Mouse (Mus musculus) midbrain, postnatal 0 days (tissue): ENCODE measurements around the gene Spock3. TPM values are rescaled to one million over a fixed set of nuclear protein-coding genes. Genes with fewer than 3 reads are reported as not detected.
A peak's percentile ranks its signal among the peaks of the same experiment; 100 is the strongest.

Source experiments
- ATAC-seq: fragments of 200-750 bp; cut with Nextera tagmentation; 2 replicates; pipeline ENCODE4 v1.8.0; 2017; ENCODE audit warnings: moderate number of reproducible peaks, mild to moderate bottlenecking, moderate TSS enrichment, moderate library complexity; ENCODE audit not compliant: low FRiP score
- DNase-seq: peaks from one replicate; pipeline ENCODE4 v3.0.0-alpha.2; 2015; ENCODE audit warnings: low spot score
- H3K27ac ChIP-seq: fragments of 300-500 bp; sonication (generic); 2 replicates; pipeline ENCODE4 v1.5.1; 2014; ENCODE audit warnings: low read depth, mild to moderate bottlenecking, low read length, mixed read lengths
- H3K27me3 ChIP-seq: fragments of 300-500 bp; sonication (generic); 2 replicates; pipeline ENCODE4 v1.6.1; 2014; ENCODE audit warnings: low read length, control low read depth, mixed read lengths; ENCODE audit not compliant: insufficient read depth
- H3K36me3 ChIP-seq: fragments of 300-500 bp; sonication (generic); 2 replicates; pipeline ENCODE4 v1.6.1; 2014; ENCODE audit warnings: low read length, control low read depth, mixed read lengths; ENCODE audit not compliant: insufficient read depth
- H3K4me1 ChIP-seq: fragments of 300-500 bp; sonication (generic); 2 replicates; pipeline ENCODE4 v1.6.1; 2014; ENCODE audit warnings: mild to moderate bottlenecking, control low read depth, antibody characterized with exemption, low read length, mixed read lengths; ENCODE audit not compliant: insufficient read depth
- H3K4me2 ChIP-seq: fragments of 300-500 bp; sonication (generic); 2 replicates; pipeline ENCODE4 v1.6.1; 2014; ENCODE audit warnings: low read depth, mild to moderate bottlenecking, low read length, mixed read lengths; ENCODE audit not compliant: poor library complexity, severe bottlenecking
- H3K4me3 ChIP-seq: fragments of 300-500 bp; sonication (generic); 2 replicates; pipeline ENCODE4 v1.5.1; 2014; ENCODE audit warnings: low read depth, mild to moderate bottlenecking, low read length, moderate library complexity
- H3K9ac ChIP-seq: fragments of 300-500 bp; sonication (generic); replicated peaks from 2 replicates; pipeline ENCODE4 v1.6.1; 2014; ENCODE audit warnings: mild to moderate bottlenecking, low read length, moderate library complexity, mixed read lengths; ENCODE audit not compliant: poor library complexity, severe bottlenecking
- H3K9me3 ChIP-seq: fragments of 300-500 bp; sonication (generic); 2 replicates; pipeline ENCODE4 v1.6.1; 2016; ENCODE audit warnings: low read length, control low read depth
- CTCF ChIP-seq: IDR thresholded peaks from 2 replicates; pipeline ENCODE4 v1.5.1; 2016; ENCODE audit warnings: antibody characterized with exemption, mild to moderate bottlenecking
- WGBS: fragments of 180-500 bp; shearing (Covaris S2); extraction: QIAGEN DNeasy Blood & Tissue Kit; methylation state at CpG from one replicate; pipeline ENCODE4 v1.1.7; 2014; 5-methylcytosine and 5-hydroxymethylcytosine counted together
- polyA plus RNA-seq: library from polyadenylated mRNA; unstranded; fragments of >200 nt; fragmentation: Nextera tagmentation; extraction: Ambion mirVana; gene quantifications from 2 replicates; pipeline ENCODE4 v1.2.1, GENCODE M21; 2015
- total RNA-seq: library from RNA; depleted of rRNA; stranded (reverse); fragments of >200 nt; gene quantifications from 2 replicates; pipeline ENCODE4 v1.2.3, GENCODE M21; 2014

The Spock3 gene
- total and polyA plus RNA-seq, 2 experiments from 2014 or later, result 63.4 to 91.7 TPM

- no peak for TF ChIP-seq CTCF
- Histone ChIP-seq H3K27me3 (no peaks in the 10 kb centered on the region), H3K4me3 (no peak overlapping the region), H3K4me2 (no peak overlapping the region), H3K4me1 (no peaks in the 10 kb centered on the region), H3K9ac (no peak overlapping the region), H3K9me3 (no peaks in the 10 kb centered on the region), H3K36me3 (no peaks in the 10 kb centered on the region), H3K27ac (no peak overlapping the region)
- DNase-seq (no peak), ATAC-seq (peak; percentile 31; the same call in 1 of the 2 replicates)
- WGBS, result 80% methylated on average over 6 of the region's 6 CpGs
Observed at GRCm38 (mm10) chr8:63368580-63368979, 417.8 kb downstream of the Spock3 start.

- no peak overlapping the region for H3K9ac ChIP-seq
- DNase-seq (no peak), ATAC-seq (no peak)
- H3K9me3 ChIP-seq, result no peaks in the 10 kb centered on the region
- H3K27ac ChIP-seq, result no peak overlapping the region
- H3K4me2 ChIP-seq, result no peak overlapping the region
- no peaks in the 10 kb centered on the region for H3K36me3 ChIP-seq
- H3K27me3 ChIP-seq, result no peaks in the 10 kb centered on the region
- no peak overlapping the region for H3K4me3 ChIP-seq
- TF ChIP-seq CTCF, result no peak
- H3K4me1 ChIP-seq, result no peaks in the 10 kb centered on the region
Observed at GRCm38 (mm10) chr8:63397659-63398058, 446.9 kb downstream of the Spock3 start.
